Mouse (Mus musculus): ENCODE measurements at regions not wholly inside any gene's neighbourhood (a gene's known extent, or its start where the extent isn't known, plus 50 kb on each side); places are given as distances from the start of the nearest gene placed in this dataset.

DNA sequence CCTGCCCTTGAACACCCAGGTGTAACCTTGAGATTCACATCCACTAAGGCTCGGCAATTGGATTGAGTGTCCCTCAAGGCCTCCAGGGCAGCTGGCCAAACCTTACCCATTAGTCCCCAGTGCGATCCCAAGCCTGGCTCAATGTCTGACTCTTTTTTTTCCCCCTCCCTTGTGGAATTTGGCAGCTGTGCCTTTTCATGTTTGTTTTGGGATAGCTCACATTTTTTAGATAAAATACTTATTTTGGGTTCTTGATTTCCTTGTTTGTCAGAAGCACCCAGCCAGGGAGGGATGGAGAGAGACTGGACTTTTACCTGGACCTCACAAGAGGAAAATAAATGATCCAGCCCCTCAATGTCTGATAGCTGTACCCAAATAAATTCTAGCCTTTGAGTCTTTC lies 134.5 kb downstream of the Gm10295 start:
- Histone ChIP-seq H3K9me3 (replicated peaks; ENCODE audit: low read length) (peaks cover 63% of the 10 kb centered on the region), H3K27ac (ENCODE audit: insufficient read depth, low read depth) (no peak overlapping the region), H3K4me3 (replicated peaks in 1 of 3; ENCODE audit: low read depth in 2 of 3, low read length in 2 of 3, poor library complexity in 1 of 3) (no peak overlapping the region), H3K4me2 (ENCODE audit: insufficient read depth, low read depth, poor library complexity, severe bottlenecking) (no peak overlapping the region), H3K27me3 (replicated peaks) (no peaks in the 10 kb centered on the region), H3K4me1 (ENCODE audit: control insufficient read depth in 1 of 2, insufficient read depth in 2 of 2) (no peaks in the 10 kb centered on the region), H3K9ac (ENCODE audit: insufficient read depth, low read depth) (no peak overlapping the region), H3K36me3 (replicated peaks in 1 of 2; ENCODE audit: control insufficient read depth in 1 of 2, insufficient read depth in 1 of 2, low read length in 1 of 2) (no peaks in the 10 kb centered on the region), H3K79me2 (replicated peaks; ENCODE audit: control insufficient read depth, extremely low read depth, insufficient read depth, poor library complexity, severe bottlenecking) (no peaks in the 10 kb centered on the region)
- TF ChIP-seq USF2 (conservative IDR thresholded peaks at IDR 0.05; ENCODE audit: low read depth, low read length) (no peak), ZNF384 (IDR thresholded peaks at IDR 0.05; ENCODE audit: low read depth, low read length) (no peak), ZMIZ1 (IDR thresholded peaks at IDR 0.05; ENCODE audit: low read depth, low read length) (no peak), BHLHE40 (IDR thresholded peaks at IDR 0.05; ENCODE audit: low read depth, low read length) (no peak), POLR2A (IDR thresholded peaks at IDR 0.05; ENCODE audit: low read depth, low read length) (no peak), ZKSCAN1 (IDR thresholded peaks at IDR 0.05; ENCODE audit: borderline replicate concordance, low read depth, low read length) (no peak), UBTF (IDR thresholded peaks at IDR 0.05; ENCODE audit: low read depth, low read length) (no peak), HCFC1 (IDR thresholded peaks at IDR 0.05; ENCODE audit: low read depth, low read length) (no peak), TCF12 (IDR thresholded peaks at IDR 0.05; ENCODE audit: low read depth, low read length) (no peak)
- dilution Hi-C loops (cut with MboI; ENCODE audit: extremely low pct_ligation_motif_present, extremely low pct_unique_long_range_greater_than_20kb, low sequenced_read_pairs): no loop called here
- in situ Hi-C loops (cut with MboI; ENCODE audit: low pct_ligation_motif_present, low pct_unique_long_range_greater_than_20kb, low sequenced_read_pairs): no loop called here
- DNase-seq (ENCODE audit: extremely low read depth): no peak

DNA sequence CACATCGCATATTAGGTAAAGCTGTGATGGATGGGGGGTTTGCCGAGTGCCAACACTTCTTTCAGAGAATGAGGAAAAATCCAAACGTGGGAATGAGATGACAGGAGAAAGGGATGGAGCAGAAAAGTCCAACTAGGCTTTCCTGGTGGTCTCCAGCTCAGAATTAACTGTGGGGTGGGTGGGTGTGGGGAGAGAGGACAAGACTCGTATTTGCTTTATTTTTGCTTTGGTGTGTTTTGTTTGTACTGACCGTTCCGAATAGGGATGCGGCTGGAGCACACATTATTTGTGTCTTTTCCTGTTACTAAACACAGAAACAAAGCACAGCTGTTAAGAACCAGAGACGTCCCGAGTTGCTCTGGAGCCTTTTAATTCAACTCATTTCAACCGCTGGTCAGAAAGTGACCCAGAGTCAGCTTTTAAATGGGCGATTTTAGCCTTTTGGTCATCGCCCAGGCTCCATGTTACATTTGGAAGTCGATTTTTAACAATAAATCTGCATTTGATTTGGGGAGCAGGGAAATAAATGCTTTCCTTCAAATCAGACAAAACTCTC lies 136.7 kb downstream of the Gm10295 start:
- in situ Hi-C loops (cut with MboI; ENCODE audit: low pct_ligation_motif_present, low pct_unique_long_range_greater_than_20kb, low sequenced_read_pairs): no loop called here
- no peak overlapping the region for H3K4me3 ChIP-seq (replicated peaks in 1 of 3; ENCODE audit: low read depth in 2 of 3, low read length in 2 of 3, poor library complexity in 1 of 3)
- H3K9ac ChIP-seq (ENCODE audit: insufficient read depth, low read depth): no peak overlapping the region
- no peaks in the 10 kb centered on the region for H3K79me2 ChIP-seq (replicated peaks; ENCODE audit: control insufficient read depth, extremely low read depth, insufficient read depth, poor library complexity, severe bottlenecking)
- TF ChIP-seq SMC3 (IDR thresholded peaks at IDR 0.05; ENCODE audit: low read depth, low read length) (no peak), RAD21 (IDR thresholded peaks at IDR 0.05; ENCODE audit: low read depth, low read length) (no peak), ZMIZ1 (IDR thresholded peaks at IDR 0.05; ENCODE audit: low read depth, low read length) (no peak), SIN3A (IDR thresholded peaks at IDR 0.05; ENCODE audit: low read length) (no peak), MXI1 (IDR thresholded peaks at IDR 0.05; ENCODE audit: low read depth, low read length) (no peak), GABPA (IDR thresholded peaks at IDR 0.05; ENCODE audit: insufficient replicate concordance, low read depth, low read length) (no peak)
- DNase-seq (ENCODE audit: extremely low read depth): no peak
- no peak overlapping the region for H3K27ac ChIP-seq (ENCODE audit: insufficient read depth, low read depth)
- H3K4me2 ChIP-seq (ENCODE audit: insufficient read depth, low read depth, poor library complexity, severe bottlenecking): no peak overlapping the region
- dilution Hi-C loops (cut with MboI; ENCODE audit: extremely low pct_ligation_motif_present, extremely low pct_unique_long_range_greater_than_20kb, low sequenced_read_pairs): no loop called here
- peaks cover 54% of the 10 kb centered on the region for H3K9me3 ChIP-seq (replicated peaks; ENCODE audit: low read length)
- H3K27me3 ChIP-seq (replicated peaks): no peaks in the 10 kb centered on the region
- no peaks in the 10 kb centered on the region for H3K4me1 ChIP-seq (ENCODE audit: control insufficient read depth in 1 of 2, insufficient read depth in 2 of 2)
- no peaks in the 10 kb centered on the region for H3K36me3 ChIP-seq (replicated peaks in 1 of 2; ENCODE audit: control insufficient read depth in 1 of 2, insufficient read depth in 1 of 2, low read length in 1 of 2)

DNA sequence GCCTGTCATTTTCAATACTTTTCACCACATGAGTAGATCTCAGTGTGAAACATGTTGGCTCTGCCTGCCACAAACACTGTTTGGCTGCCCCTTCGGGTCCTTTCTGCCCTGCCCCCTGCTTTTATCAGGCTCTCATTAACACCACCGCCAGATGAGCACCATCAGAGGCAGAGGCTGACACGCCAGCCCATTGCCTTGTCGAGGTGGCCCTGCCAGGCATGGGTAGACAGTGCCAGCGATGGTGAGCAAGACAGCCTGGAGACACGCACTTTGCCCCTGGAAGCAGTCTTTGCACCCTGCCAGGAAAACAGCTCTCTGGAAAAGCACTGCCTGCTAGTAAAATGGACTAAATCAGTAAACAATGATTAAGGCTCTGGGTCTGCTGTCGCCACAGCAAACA lies 158.2 kb downstream of the Gm10295 start:
- no peak overlapping the region for H3K4me2 ChIP-seq (ENCODE audit: insufficient read depth, low read depth, poor library complexity, severe bottlenecking)

More for the DNA sequence above, 158.2 kb downstream of the Gm10295 start:
- peaks cover 63% of the 10 kb centered on the region for H3K9me3 ChIP-seq (replicated peaks; ENCODE audit: low read length)
- no peak for DNase-seq (ENCODE audit: extremely low read depth)
- in situ Hi-C loops (cut with MboI; ENCODE audit: low pct_ligation_motif_present, low pct_unique_long_range_greater_than_20kb, low sequenced_read_pairs) (no loop called here), dilution Hi-C loops (cut with MboI; ENCODE audit: extremely low pct_ligation_motif_present, extremely low pct_unique_long_range_greater_than_20kb, low sequenced_read_pairs) (no loop called here)
- H3K4me3 ChIP-seq (replicated peaks in 1 of 3; ENCODE audit: low read depth in 2 of 3, low read length in 2 of 3, poor library complexity in 1 of 3): no peak overlapping the region
- no peaks in the 10 kb centered on the region for H3K79me2 ChIP-seq (replicated peaks; ENCODE audit: control insufficient read depth, extremely low read depth, insufficient read depth, poor library complexity, severe bottlenecking)
- no peaks in the 10 kb centered on the region for H3K4me1 ChIP-seq (ENCODE audit: control insufficient read depth in 1 of 2, insufficient read depth in 2 of 2)
- no peak overlapping the region for H3K9ac ChIP-seq (ENCODE audit: insufficient read depth, low read depth)
- H3K27ac ChIP-seq (ENCODE audit: insufficient read depth, low read depth): no peak overlapping the region
- H3K27me3 ChIP-seq (replicated peaks): no peaks in the 10 kb centered on the region
- TF ChIP-seq ZMIZ1 (IDR thresholded peaks at IDR 0.05; ENCODE audit: low read depth, low read length) (no peak), RCOR1 (conservative IDR thresholded peaks at IDR 0.05; ENCODE audit: low read depth, low read length) (no peak), SMC3 (IDR thresholded peaks at IDR 0.05; ENCODE audit: low read depth, low read length) (no peak), ZC3H11A (IDR thresholded peaks at IDR 0.05; ENCODE audit: low read depth, low read length) (no peak)
- no peaks in the 10 kb centered on the region for H3K36me3 ChIP-seq (replicated peaks in 1 of 2; ENCODE audit: control insufficient read depth in 1 of 2, insufficient read depth in 1 of 2, low read length in 1 of 2)

Measured in CH12.LX (cell line).